Mouse (Mus musculus) Muller cell, postnatal 12 days (primary cell): Measurements from ENCODE around the gene Katnbl1.
"Not testable (repeated sequence)": the region's sequence is repeated elsewhere in the genome, so short reads cannot be mapped to it uniquely, and the experiment has no call there.

ENCODE experiments used
- DNase-seq: peaks from one replicate; pipeline ENCODE4 v3.0.0-alpha.2; 2015; ENCODE audit errors: inconsistent ontology term

The Katnbl1 gene

GRCm38 (mm10) chr2:112392689-112393088 is 13.7 kb downstream of the Katnbl1 start:
- no peak for DNase-seq

- DNase-seq: no peak
Observed at GRCm38 (mm10) chr2:112393958-112394357, 14.9 kb downstream of the Katnbl1 start.

GRCm38 (mm10) chr2:112396649-112397048 is 17.6 kb downstream of the Katnbl1 start:
- DNase-seq: no peak

- DNase-seq: no peak
Observed at GRCm38 (mm10) chr2:112407030-112407429, 28.0 kb downstream of the Katnbl1 start.

- DNase-seq: no peak
Observed at GRCm38 (mm10) chr2:112425308-112425707, 46.3 kb downstream of the Katnbl1 start.

- not testable (repeated sequence) for DNase-seq
Observed at GRCm38 (mm10) chr2:112428534-112428933, 49.5 kb downstream of the Katnbl1 start.

- no peak for DNase-seq
Observed at GRCm38 (mm10) chr2:112429665-112430064, 50.7 kb downstream of the Katnbl1 start.

GRCm38 (mm10) chr2:112430403-112430802 is 51.4 kb downstream of the Katnbl1 start:
- DNase-seq: no peak

GRCm38 (mm10) chr2:112432523-112432922 is 53.5 kb downstream of the Katnbl1 start:
- DNase-seq: no peak

GRCm38 (mm10) chr2:112433359-112433758 is 54.3 kb downstream of the Katnbl1 start:
- DNase-seq: peak; percentile 51

- DNase-seq: no peak
Observed at GRCm38 (mm10) chr2:112436292-112436691, 57.3 kb downstream of the Katnbl1 start.

- DNase-seq: no peak
Observed at GRCm38 (mm10) chr2:112437589-112437988, 58.6 kb downstream of the Katnbl1 start.

GRCm38 (mm10) chr2:112443491-112443890 is 64.5 kb downstream of the Katnbl1 start:
- DNase-seq: peak; percentile 85

GRCm38 (mm10) chr2:112445511-112445910 is 66.5 kb downstream of the Katnbl1 start:
- DNase-seq: peak; percentile 99

- DNase-seq: not testable (repeated sequence)
Observed at GRCm38 (mm10) chr2:112448046-112448445, 69.0 kb downstream of the Katnbl1 start.

- DNase-seq: no peak
Observed at GRCm38 (mm10) chr2:112448510-112449059, 69.6 kb downstream of the Katnbl1 start.

- DNase-seq: peak; percentile 42
Observed at GRCm38 (mm10) chr2:112449597-112450296, 70.7 kb downstream of the Katnbl1 start.

GRCm38 (mm10) chr2:112452513-112452912 is 73.5 kb downstream of the Katnbl1 start:
- DNase-seq: not testable (repeated sequence)

GRCm38 (mm10) chr2:112454125-112454861 is 75.3 kb downstream of the Katnbl1 start:
- no peak for DNase-seq

GRCm38 (mm10) chr2:112454862-112455564 is 76.0 kb downstream of the Katnbl1 start, which contains the start of gene Emc7:
Gene Emc7 (plus strand): TSS chr2:112454997.
- peak; percentile 96 for DNase-seq

- no peak for DNase-seq
Observed at GRCm38 (mm10) chr2:112460557-112460956, 81.5 kb downstream of the Katnbl1 start.
